Mouse (Mus musculus) yolk sac, embryonic 10.5 days (tissue): ENCODE data around the gene Stat3.

Experiments
- DNase-seq: peaks from one replicate; pipeline ENCODE4 v3.0.0-alpha.2; 2017; ENCODE audit warnings: low spot score

Stat3 gene

GRCm38 (mm10) chr11:100924386-100924919, 14.9 kb downstream of the Stat3 start:
- DNase-seq = no peak

GRCm38 (mm10) chr11:100920887-100921624, 18.3 kb downstream of the Stat3 start:
- no peak for DNase-seq

GRCm38 (mm10) chr11:100918007-100918406, 21.3 kb downstream of the Stat3 start:
- DNase-seq = no peak

- DNase-seq = no peak
Observed at GRCm38 (mm10) chr11:100916432-100916971, 22.8 kb downstream of the Stat3 start.

- DNase-seq = no peak
Observed at GRCm38 (mm10) chr11:100915063-100915462, 24.3 kb downstream of the Stat3 start.

- DNase-seq = no peak
Observed at GRCm38 (mm10) chr11:100914415-100914814, 24.9 kb downstream of the Stat3 start.

GRCm38 (mm10) chr11:100912401-100913155, 26.8 kb downstream of the Stat3 start:
- no peak for DNase-seq

GRCm38 (mm10) chr11:100908567-100908966, 30.8 kb downstream of the Stat3 start:
- no peak for DNase-seq

GRCm38 (mm10) chr11:100908112-100908511, 31.2 kb downstream of the Stat3 start:
- DNase-seq = no peak

- DNase-seq = no peak
Observed at GRCm38 (mm10) chr11:100906885-100907284, 32.5 kb downstream of the Stat3 start.

- DNase-seq = no peak
Observed at GRCm38 (mm10) chr11:100905929-100906328, 33.4 kb downstream of the Stat3 start.

- no peak for DNase-seq
Observed at GRCm38 (mm10) chr11:100904580-100905351, 34.6 kb downstream of the Stat3 start.

GRCm38 (mm10) chr11:100898441-100899199, 40.7 kb downstream of the Stat3 start:
- DNase-seq = no peak

- DNase-seq = no peak
Observed at GRCm38 (mm10) chr11:100897294-100898231, 41.8 kb downstream of the Stat3 start.

GRCm38 (mm10) chr11:100896078-100896477, 43.3 kb downstream of the Stat3 start:
- DNase-seq = no peak

- no peak for DNase-seq
Observed at GRCm38 (mm10) chr11:100894146-100894918, 45.0 kb downstream of the Stat3 start.

- peak; percentile 78 for DNase-seq
Observed at GRCm38 (mm10) chr11:100893482-100893881, 45.9 kb downstream of the Stat3 start.

GRCm38 (mm10) chr11:100892435-100892834, 46.9 kb downstream of the Stat3 start:
- no peak for DNase-seq
